Mouse (Mus musculus): ENCODE data around the gene Actr10.

The Actr10 gene

GRCm38 (mm10) chr12:70937571-70938384 is at the start of gene Actr10:
Gene Actr10, plus strand, starts transcription at chr12:70937857.
- CTCF ChIA-PET, result interaction anchor here (0.6 kb wide), 1 partner anchor 183 kb away, joined by 3 read pairs; no protein-coding TSS in a partner anchor

GRCm38 (mm10) chr12:70890405-70890804 is 47.3 kb upstream of the Actr10 start:
- CTCF ChIA-PET, result no interaction called here

GRCm38 (mm10) chr12:70890874-70891470 is 46.7 kb upstream of the Actr10 start:
- CTCF ChIA-PET, result no interaction called here

GRCm38 (mm10) chr12:70895275-70895674 is 42.4 kb upstream of the Actr10 start:
- CTCF ChIA-PET, result no interaction called here

GRCm38 (mm10) chr12:70896068-70896467 is 41.6 kb upstream of the Actr10 start:
- CTCF ChIA-PET, result no interaction called here

- CTCF ChIA-PET, result interaction anchor here (0.9 kb wide), 1 partner anchor 12 kb away, joined by 4 read pairs; no protein-coding TSS in a partner anchor
Measured at GRCm38 (mm10) chr12:70897434-70897833, 40.2 kb upstream of the Actr10 start.

GRCm38 (mm10) chr12:70898450-70898849 is 39.2 kb upstream of the Actr10 start:
- CTCF ChIA-PET, result no interaction called here

GRCm38 (mm10) chr12:70904471-70904870 is 33.2 kb upstream of the Actr10 start:
- CTCF ChIA-PET, result interaction anchor here (0.6 to 0.7 kb wide), 2 partner anchors 345 to 404 kb away, joined by 3 read pairs; no protein-coding TSS in a partner anchor

- CTCF ChIA-PET, result no interaction called here
Measured at GRCm38 (mm10) chr12:70906867-70907266, 30.8 kb upstream of the Actr10 start.

GRCm38 (mm10) chr12:70907651-70908050 is 30.0 kb upstream of the Actr10 start:
- CTCF ChIA-PET, result no interaction called here

- CTCF ChIA-PET, result no interaction called here
Measured at GRCm38 (mm10) chr12:70908076-70908475, 29.6 kb upstream of the Actr10 start.

- CTCF ChIA-PET, result interaction anchor here (0.6 to 2.3 kb wide), 3 partner anchors 13 to 416 kb away, joined by 4 to 11 read pairs (median 6); no protein-coding TSS in a partner anchor
Measured at GRCm38 (mm10) chr12:70910241-70910720, 27.4 kb upstream of the Actr10 start.

- CTCF ChIA-PET, result interaction anchor here (0.7 to 2.3 kb wide), 2 partner anchors 152 to 416 kb away, joined by 5 to 6 read pairs; no protein-coding TSS in a partner anchor
Measured at GRCm38 (mm10) chr12:70911029-70911428, 26.6 kb upstream of the Actr10 start.

GRCm38 (mm10) chr12:70911676-70912379 is 25.8 kb upstream of the Actr10 start:
- CTCF ChIA-PET, result interaction anchor here (0.7 kb wide), 1 partner anchor 153 kb away, joined by 5 read pairs; no protein-coding TSS in a partner anchor

GRCm38 (mm10) chr12:70913429-70913828 is 24.2 kb upstream of the Actr10 start:
- CTCF ChIA-PET, result no interaction called here

GRCm38 (mm10) chr12:70914387-70914786 is 23.3 kb upstream of the Actr10 start:
- CTCF ChIA-PET, result no interaction called here

- CTCF ChIA-PET, result no interaction called here
Measured at GRCm38 (mm10) chr12:70929781-70930180, 7.9 kb upstream of the Actr10 start.

GRCm38 (mm10) chr12:70937150-70937549 is 507 bp upstream of the Actr10 start:
- CTCF ChIA-PET, result interaction anchor here (0.6 kb wide), 2 partner anchors 184 to 293 kb away, joined by 3 read pairs; no protein-coding TSS in a partner anchor

GRCm38 (mm10) chr12:70940806-70941205 is 3.1 kb downstream of the Actr10 start:
- CTCF ChIA-PET, result no interaction called here

- CTCF ChIA-PET, result no interaction called here
Measured at GRCm38 (mm10) chr12:70944181-70944580, 6.5 kb downstream of the Actr10 start.

GRCm38 (mm10) chr12:70946585-70947256 is 9.1 kb downstream of the Actr10 start:
- CTCF ChIA-PET, result no interaction called here

Data from spleen, embryonic (tissue).